Mouse (Mus musculus): Measurements from ENCODE around the gene A730046J19Rik.

Gene A730046J19Rik

DNA sequence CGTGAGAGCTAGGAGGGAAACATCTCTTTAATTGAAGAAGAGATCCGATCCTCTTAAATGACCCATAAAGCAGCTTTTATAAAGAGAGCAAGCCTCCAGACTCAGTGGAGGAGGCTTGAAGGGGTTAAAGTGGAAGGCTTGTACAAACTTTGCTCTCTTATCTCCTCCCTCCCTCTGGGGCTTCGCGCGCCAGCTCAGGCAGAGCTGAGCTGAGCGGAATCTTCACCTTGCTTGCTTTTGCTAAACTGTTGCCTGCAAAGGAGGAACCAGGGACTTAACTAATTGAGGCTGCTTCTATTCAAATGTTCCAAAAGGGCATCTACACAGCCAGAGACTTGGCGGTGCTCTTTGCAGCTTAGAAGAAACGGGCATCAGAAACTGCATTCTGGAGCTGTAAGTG, at the start of gene A730046J19Rik:
Gene A730046J19Rik (plus strand): TSS at position 173 of the 400 bp plus-strand sequence.
- no peak for DNase-seq (ENCODE audit: low spot score in 2 of 2)

DNA sequence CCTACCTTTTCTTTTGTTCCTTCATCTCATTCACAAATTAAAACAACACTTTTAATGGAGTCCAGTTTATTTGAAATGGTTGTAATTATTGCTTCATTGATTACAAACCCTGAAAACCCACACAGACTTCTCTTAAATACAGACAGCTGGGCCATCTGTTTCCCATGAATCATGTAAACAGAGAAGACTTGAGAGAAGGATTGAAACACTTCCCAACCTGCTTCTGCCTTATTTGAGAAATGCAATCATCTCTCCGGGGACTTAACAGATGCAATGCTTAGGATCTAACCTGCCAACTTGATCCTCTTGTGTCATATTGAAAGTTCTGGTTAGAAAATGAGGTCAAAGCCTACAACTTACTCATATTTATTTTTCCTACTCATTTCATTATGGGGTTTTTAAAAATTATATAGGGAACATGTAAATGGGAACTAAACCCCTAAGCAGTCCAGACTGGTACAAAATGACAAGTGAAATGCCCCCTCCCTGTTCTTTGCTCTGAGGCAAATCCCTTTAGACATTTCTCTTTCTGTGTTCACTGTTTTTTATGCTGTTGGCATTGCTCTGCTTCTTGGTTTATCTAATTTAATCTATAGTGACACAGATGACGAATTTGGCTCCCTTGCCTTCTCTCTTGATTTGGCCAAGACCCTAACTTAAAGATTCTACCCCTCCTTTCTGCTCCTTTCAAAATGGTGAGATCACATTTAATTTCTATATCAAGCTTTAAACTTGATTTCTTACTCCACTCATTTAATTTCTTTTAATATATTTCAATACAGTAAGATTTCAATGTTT, 48.7 kb upstream of the A730046J19Rik start:
- no peak for DNase-seq (ENCODE audit: low spot score in 2 of 2)

GRCm38 (mm10) chrX:144136281-144136680, 17.2 kb upstream of the A730046J19Rik start:
- no peak for DNase-seq (ENCODE audit: low spot score in 2 of 2)

- DNase-seq (ENCODE audit: low spot score in 2 of 2) = no peak
These were observed 3.5 kb upstream of the A730046J19Rik start for GRCm38 (mm10) chrX:144149987-144150386.

DNA sequence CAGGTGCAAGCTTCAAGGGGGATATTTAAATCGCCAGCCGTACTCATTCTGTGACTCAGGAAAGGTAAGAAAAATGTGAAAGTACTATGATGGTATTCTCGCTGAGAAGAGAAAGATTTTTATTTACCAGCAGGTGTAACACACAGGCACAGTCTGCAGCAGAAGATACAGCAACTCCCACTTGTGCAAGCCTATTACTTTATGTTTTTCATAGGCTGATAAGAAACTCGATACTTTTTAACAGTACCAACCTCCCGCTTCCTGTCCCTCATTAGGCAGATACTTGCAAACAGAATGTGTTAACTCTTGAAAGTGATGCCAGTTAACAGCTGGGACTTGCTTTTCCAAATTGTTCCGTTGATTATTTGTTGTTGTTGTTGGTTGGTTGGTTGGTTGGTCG, 616 bp downstream of the A730046J19Rik start:
- no peak for DNase-seq (ENCODE audit: low spot score in 2 of 2)

DNA sequence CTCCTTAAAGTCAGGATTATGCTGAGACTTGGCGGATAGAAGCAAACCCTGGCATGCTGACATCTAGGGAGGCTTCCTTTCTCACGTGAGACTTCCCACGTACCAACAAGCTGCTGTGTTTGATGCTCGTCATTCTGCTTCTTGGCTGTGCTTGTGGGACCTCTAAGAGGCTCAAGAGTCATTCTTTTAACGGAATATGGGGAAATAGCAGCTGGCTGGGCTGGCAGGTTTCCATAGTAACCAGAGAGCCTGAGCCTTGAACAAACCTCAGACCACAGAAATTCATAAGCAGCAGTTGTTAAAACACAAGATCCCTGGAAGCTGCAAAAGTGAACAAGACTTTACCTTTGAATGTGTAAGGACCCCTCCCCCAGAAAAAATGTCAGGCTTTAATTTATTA, 9.4 kb downstream of the A730046J19Rik start:
- DNase-seq (ENCODE audit: low spot score in 2 of 2) = no peak

Data from spleen, postnatal 4 days (tissue).